Mouse (Mus musculus) cerebellum, adult 18-20 months (tissue): Measurements from ENCODE around the gene Rbm11.
A peak's percentile ranks its signal among the peaks of the same experiment; 100 is the strongest.

ENCODE experiments used
- DNase-seq, 2 experiments: peaks; one replicate each; pipeline ENCODE4 v3.0.0; 2021

Rbm11 gene

GRCm38 (mm10) chr16:75592671-75593500 lies at the start of gene Rbm11:
TSS of gene Rbm11 (plus strand) at chr16:75592844.
- peak; percentile 83 to 88 for DNase-seq

- DNase-seq = no peak
Measured at GRCm38 (mm10) chr16:75545310-75545709, 47.3 kb upstream of the Rbm11 start.

GRCm38 (mm10) chr16:75562910-75563309 lies 29.7 kb upstream of the Rbm11 start:
- no peak for DNase-seq

- no peak for DNase-seq
Measured at GRCm38 (mm10) chr16:75582279-75582678, 10.4 kb upstream of the Rbm11 start.

- no peak for DNase-seq
Measured at GRCm38 (mm10) chr16:75585961-75586360, 6.7 kb upstream of the Rbm11 start, which contains the start of gene Lipi. TSS of gene Lipi (minus strand) at chr16:75586061.

GRCm38 (mm10) chr16:75586466-75586865 lies 6.2 kb upstream of the Rbm11 start:
- DNase-seq = no peak

- no peak for DNase-seq
Measured at GRCm38 (mm10) chr16:75593501-75594183, 998 bp downstream of the Rbm11 start.

- DNase-seq = no peak
Measured at GRCm38 (mm10) chr16:75606415-75606814, 13.8 kb downstream of the Rbm11 start.

GRCm38 (mm10) chr16:75612561-75612960 lies 19.9 kb downstream of the Rbm11 start:
- DNase-seq = no peak

- DNase-seq = peak; percentile 16 to 22
Measured at GRCm38 (mm10) chr16:75617651-75618349, 25.2 kb downstream of the Rbm11 start.

- no peak for DNase-seq
Measured at GRCm38 (mm10) chr16:75627862-75628261, 35.2 kb downstream of the Rbm11 start.
